Mouse (Mus musculus): ENCODE measurements around the gene Cbx7.

Cbx7 gene

DNA sequence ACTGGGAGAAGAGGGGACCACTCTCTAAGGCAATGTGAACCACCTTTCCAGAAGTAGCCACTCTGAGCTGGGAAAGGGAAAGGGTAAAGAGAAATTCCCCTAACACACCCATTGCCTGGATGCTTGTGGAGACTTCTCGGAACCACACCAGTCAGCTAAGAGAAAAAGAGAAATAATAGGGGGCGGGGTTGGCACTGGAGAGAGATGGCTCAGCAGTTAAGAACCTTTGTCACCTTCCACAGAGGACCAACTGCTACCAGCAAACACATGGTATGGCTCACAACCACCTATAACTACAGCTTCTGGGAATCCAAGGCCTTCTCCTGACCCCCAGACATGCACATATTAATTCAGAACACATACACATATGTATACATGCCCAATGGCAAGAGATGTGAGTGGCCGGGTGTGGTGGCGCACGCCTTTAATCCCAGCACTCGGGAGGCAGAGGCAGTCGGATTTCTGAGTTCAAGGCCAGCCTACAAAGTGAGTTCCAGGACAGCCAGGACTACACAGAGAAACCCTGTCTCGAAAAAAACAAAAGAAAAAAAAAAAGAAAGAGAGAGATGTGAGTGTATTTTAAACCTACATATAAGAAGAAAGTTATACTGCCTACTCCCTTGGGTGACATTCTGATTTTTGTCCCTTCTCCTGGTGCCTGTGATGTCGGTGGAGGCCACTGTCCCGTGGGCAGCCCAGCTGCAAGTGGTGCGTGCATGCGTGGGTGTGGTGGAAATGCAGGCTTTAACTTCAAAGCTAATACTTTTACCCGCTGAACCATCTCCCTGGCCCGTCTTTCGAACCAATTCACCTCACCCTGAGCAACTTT lies 77.7 kb downstream of the Cbx7 start:
- DNase-seq (ENCODE audit: low read depth), result no peak

DNA sequence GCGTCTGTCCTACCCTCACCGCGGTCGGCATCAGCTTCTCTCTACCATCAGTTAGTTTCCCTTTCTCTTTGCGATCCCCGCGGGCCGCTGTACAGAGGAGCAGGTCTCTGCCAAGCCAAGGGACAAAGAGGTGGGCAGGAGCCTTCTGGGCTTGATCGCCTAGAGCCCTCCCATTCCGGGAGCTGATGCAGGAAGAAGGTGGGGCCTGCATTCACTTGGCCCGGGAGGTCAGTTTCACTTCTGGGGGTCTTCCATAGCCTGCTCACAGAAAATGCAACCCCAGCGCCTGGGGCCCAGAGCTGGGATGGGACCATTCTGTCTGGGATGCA lies 78.7 kb downstream of the Cbx7 start:
- DNase-seq (ENCODE audit: low read depth), result peak; percentile 26

DNA sequence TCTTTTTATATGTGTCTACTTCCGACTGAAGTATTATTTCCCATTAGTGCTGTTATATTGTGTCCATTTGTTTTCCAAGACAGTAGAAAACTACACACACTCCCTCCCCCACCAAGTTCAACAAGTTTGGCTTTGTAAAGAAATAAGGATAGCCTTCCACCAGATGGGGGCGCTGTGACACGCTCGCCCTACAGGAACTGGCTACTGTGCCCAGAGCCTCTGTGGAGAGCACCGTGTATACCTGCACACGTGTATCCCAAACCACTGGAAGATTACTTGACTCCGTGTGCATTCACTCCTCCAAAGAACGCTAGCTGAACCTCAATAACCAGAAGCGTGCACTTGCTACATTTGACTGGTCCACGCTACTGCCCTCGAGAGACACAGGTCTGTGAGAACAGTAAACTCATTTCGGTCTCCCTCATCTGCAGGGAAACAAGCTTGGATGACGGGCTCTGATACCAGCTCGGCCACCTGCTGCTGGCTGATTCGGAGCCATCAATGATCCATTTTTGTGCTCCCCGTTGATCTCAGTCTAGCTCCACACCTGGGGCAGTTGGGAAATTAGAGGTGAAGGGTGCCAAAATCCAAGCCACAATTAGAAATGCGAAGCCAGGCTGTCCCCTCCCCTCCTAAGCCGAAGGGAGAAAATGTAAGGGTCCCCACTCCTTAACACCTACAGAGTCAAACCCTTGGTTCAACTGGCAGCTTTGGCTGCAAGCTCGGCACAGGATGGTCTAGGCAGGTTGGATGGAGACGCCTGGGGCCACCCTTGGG lies 79.3 kb downstream of the Cbx7 start, which contains the start of gene Apobec3:
Gene Apobec3, plus strand, starts transcription at position 224 of the 777 bp plus-strand sequence.
- peak; percentile 54 for DNase-seq (ENCODE audit: low read depth)

DNA sequence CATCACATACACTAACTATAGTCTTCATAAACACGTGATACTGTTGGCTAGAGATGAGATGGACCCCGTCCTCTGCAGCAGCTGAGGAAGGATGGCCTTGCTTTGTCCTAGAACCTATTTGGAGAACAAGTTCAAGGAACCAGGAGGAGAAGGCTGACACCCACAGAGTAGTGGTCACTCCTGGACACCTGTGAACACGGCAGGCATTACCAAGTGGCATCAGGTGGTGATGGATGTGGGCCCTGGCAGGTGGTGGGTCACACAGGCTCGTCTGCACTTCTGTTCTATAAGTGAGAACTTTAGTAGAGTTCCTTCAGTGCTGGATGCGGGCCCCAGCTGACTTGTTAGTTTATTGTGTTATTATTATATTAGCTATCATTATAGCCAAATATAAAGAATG lies 86.1 kb downstream of the Cbx7 start:
- no peak for DNase-seq (ENCODE audit: low read depth)

DNA sequence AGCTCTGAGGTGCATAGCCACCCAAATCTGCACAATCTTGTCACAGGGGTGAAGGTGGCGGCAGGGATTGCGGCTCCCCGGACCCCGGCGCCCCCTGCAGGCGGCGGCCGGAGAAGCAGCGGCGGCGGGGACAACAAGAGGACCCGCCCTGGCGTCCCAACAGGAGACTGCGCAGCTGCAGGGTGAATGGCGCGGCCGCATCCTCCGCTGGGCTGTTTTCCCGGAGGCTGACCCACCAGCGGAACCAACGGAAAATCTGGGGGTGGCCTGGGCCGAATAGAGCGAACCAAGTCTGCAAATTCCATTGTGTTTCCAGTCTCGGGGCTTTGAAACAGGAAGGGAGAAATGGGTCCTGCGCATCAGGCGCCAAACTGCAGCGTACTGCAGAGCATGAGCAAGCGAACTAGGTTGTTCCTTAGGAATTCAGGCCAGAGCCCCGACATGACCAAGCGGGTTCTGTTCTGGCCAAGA lies 87.5 kb downstream of the Cbx7 start:
- peak; percentile 75 for DNase-seq (ENCODE audit: low read depth)

DNA sequence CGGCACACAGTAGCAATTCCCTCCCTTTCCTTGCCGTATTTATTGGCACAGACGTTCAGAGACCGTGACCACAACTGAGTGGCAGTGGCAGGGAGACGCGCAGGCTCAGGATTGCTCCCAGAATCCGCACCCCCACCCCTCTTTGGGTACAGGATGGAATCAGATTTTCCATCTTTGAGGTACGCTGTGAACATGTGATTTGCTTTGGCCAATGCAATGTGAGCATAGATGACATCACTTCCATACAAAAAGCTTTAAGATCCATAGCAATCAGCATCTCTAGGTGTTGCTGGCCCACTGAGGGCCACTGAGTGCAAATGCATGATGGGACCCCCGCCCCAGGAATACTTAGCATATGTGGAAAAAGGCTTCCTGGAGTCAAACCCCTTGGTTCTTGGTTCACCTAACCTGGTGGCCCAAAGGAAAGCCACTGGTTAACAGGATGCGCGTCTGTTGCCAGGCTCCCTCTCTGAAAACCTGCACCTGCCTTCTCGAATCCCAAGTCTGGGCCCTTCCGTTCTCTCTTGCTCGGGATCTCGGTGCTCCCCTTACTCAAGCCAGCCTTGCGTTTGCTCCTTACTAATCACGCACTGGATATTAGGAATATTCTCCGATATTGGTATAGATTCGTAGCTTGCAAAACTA lies 88.2 kb downstream of the Cbx7 start:
- DNase-seq (ENCODE audit: low read depth), result no peak

DNA sequence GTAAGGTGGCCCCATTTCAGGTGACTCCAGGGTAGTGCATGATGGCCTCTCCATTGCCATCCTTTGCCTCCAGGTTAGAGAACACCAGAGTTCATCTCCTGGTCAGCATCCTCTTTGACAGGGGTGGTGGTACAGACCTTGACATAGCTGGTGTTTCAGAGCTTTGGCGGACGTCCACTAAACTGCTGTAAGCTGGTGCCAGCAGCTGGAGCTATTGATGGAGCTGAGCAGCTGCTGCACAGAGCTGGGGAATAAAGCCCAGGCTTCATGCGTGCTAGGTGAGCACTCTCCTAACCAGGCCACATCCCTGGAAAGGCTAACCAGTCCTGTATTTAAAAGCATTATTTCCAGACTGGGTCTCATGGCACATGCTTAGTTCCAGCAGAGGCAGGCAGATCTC lies 90.4 kb downstream of the Cbx7 start:
- no peak for DNase-seq (ENCODE audit: low read depth)

DNA sequence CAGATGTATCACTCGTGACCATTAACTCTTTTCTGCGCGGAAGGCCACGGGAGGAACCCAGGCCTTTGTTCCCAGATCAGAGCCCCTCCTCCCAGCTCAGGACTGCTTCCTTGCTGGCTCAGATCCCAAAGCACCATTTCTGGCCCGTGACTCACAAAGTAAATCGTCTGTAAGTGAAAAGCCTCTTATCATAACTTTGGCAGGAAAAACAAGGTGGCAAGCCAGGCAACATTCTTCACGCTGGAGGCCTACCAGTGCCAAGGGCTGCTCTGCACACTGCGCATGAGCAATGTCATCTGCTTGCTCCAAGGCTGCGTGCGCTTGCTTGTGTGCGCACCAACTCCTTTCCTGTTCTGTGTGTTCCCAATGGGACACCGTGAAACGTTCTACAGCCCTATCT lies 91.6 kb downstream of the Cbx7 start:
- peak; percentile 93 for DNase-seq (ENCODE audit: low read depth)

DNA sequence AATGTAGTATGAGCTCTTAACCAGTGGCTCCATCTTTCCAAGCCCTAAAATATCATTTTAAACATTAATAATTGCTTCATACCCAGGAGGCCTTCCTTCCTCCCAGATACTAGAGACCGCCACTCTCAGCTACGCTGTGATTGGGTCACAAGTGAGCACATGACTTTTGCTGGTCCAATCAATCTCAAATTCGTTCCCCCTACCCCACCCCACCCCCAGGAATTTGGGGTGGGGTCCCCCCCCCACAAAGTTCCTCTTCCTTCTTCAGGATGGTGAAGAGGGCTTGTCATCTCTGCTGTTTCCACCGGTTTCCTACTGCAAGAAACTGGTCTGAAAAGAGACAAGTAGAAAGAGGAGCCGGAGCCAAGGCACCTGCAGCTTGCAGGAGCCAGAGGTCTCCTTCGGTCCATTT lies 92.2 kb downstream of the Cbx7 start:
- DNase-seq (ENCODE audit: low read depth), result no peak

DNA sequence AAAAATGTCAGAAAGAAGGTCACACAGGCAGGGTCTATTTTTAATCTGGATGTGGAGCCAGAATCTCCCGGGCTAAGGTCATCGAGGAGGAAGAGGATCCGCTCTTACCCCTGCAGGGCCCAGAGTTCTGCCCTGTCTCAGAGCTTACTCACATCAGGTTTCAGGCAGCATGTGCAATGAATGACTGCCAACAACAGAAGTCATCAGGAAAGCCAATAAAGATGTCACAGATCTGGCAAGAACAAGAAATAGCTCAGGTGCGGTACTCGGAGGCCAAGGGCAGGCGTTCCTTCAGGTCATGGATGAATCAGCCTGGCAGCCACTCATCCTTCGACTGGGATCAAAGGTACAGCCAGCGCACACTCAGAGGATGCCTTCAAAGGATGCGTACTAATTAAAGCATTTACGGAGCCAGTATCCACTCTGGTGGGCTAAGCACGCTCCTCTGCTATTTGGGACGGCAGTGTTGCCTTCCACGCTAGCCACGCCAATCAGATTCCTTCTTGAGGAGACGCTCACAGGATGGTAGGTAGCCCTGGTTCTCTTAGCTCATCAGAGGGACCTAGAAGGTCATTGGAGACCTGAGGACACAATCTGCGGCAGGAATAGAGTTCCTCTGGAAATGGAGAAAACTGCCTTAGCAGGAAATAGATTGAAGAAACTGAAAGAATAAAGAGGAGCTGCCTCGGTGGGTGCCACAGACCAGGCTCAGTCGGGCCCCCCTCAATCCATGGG lies 95.5 kb downstream of the Cbx7 start:
- no peak for DNase-seq (ENCODE audit: low read depth)

DNA sequence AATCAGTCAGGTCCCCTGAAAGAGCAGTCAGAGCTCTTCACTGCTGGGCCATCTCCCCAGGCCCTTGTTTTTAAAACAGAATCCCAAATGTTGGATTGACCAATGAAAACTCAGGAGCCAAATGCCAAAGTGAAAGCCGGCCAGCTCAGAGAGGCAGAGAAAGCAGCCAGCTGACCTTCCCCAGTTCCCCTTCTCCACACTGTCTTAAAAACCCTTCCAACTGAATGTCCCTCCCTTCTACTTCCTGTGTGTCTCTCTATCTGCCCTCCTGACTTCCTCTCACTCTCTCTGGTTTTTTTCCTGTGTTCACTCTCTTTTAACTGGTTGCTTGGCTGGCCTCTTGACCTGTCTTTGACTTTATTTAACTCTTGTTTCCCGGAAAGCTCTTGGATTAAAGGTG lies 96.9 kb downstream of the Cbx7 start:
- no peak for DNase-seq (ENCODE audit: low read depth)

DNA sequence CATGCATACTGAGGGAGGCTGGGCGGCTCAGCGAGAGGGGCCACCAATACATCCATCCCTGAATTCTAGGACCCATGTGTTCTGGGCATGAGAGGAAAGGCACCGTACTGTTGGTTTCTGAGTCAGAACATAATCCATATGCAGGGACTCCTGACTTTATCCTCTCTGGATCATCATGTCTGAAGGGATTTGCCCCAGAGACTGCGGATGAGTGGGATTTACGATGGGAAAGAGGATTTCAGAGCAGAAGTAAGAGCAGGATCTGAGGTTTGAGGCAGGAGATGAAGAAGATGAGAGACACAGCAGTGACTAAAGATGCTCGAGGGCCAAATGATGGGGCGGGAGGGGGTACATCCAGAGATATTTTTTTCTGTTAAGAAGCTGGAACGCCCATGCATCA lies 97.4 kb downstream of the Cbx7 start:
- no peak for DNase-seq (ENCODE audit: low read depth)

DNA sequence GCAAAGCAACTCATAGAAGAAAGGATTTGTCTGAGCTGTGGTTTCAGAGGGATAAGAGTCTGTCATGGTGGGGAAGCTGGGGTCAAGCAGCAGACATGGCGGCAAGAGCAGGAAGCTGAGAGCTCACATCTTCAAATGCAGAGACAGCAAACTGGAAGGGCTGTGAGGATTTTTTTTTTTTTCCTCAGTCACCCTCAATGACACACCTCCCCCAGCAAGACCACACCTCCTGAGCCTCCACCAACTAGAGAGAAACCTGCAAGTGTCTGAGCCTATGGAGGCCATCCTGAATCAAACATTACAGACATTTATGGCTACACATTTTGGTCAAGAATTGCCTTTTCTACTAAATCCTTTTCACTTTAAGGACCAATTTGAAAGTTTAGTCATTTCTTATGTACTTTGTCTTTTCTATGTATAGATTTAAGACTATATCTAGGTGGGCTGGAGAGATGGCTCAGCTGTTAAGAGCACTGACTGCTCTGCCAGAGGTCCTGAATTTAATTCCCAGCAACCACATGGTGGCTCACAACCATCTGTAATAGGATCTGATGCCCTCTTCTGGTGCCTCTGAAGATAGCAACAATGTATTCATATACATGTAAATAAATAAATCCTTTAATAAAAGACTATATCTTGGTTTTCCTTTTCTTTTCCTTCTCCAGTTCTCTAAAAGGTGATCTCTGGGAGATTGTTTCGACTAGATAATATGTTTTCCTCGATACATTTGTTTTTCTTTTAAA lies 103.5 kb downstream of the Cbx7 start:
- no peak for DNase-seq (ENCODE audit: low read depth)

All from fibroblast of lung, adult 2 months (primary cell).